Mouse (Mus musculus): ENCODE measurements around the gene Alpk3.

- TF ChIP-seq GATA1 (IDR thresholded peaks at IDR 0.05; ENCODE audit: low read depth, low read length) (no peak), EP300 (IDR thresholded peaks at IDR 0.05; ENCODE audit: low read depth in 1 of 2, low read length in 2 of 2) (no peak), CTCF (IDR thresholded peaks at IDR 0.05 in 2 of 3, conservative IDR thresholded peaks at IDR 0.05 in 1 of 3; ENCODE audit: control insufficient read depth in 1 of 3, insufficient read depth in 1 of 3, low read depth in 2 of 3, low read length in 3 of 3, poor library complexity in 1 of 3, severe bottlenecking in 1 of 3) (no peak), CHD2 (IDR thresholded peaks at IDR 0.05; ENCODE audit: low read length) (no peak), MYB (IDR thresholded peaks at IDR 0.05; ENCODE audit: low read depth, low read length) (no peak), RAD21 (IDR thresholded peaks at IDR 0.05; ENCODE audit: low read depth, low read length) (no peak), POLR2A (IDR thresholded peaks at IDR 0.05; ENCODE audit: control insufficient read depth in 1 of 2, insufficient read depth in 1 of 2, low read depth in 1 of 2, low read length in 2 of 2, poor library complexity in 1 of 2) (no peak), MYC (IDR thresholded peaks at IDR 0.05; ENCODE audit: low read depth, low read length) (no peak), USF2 (IDR thresholded peaks at IDR 0.05; ENCODE audit: borderline replicate concordance in 1 of 2, insufficient read depth in 1 of 2, low read depth in 1 of 2, low read length in 2 of 2) (no peak), SMC3 (IDR thresholded peaks at IDR 0.05; ENCODE audit: low read depth, low read length) (no peak)
Observed at GRCm38 (mm10) chr7:81151216-81151615, 93.8 kb downstream of the Alpk3 start.

All from MEL (cell line).